Mouse (Mus musculus): ENCODE results near the gene Plch2. TPM values are rescaled to one million over a fixed set of nuclear protein-coding genes. Genes with fewer than 3 reads are reported as not detected.
A peak's percentile ranks its signal among the peaks of the same experiment; 100 is the strongest.

Gene Plch2
- polyA plus RNA-seq, 2 experiments = 0.04 to 0.09 TPM

DNA sequence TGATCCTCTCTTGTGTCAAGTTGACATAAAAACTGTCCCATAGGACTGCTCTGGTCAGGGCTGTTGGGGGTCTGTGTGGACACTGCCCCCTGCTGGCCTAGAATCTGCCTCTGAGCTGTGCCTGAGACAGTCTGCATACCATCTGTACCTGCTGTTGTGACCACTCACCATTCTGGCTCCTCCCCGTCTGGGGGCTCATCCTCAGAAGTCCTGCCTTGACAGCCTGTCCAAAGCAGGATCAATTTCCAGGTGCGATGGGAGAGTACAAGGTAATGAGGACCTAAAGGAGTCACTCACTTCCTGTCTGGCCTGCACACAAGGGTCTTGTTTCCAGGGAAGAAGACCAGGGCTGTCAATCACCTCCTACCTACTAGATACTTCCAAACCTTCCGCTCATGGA lies 38.0 kb upstream of the Plch2 start:
- Histone ChIP-seq H3K36me3 (replicated peaks; ENCODE audit: control insufficient read depth, insufficient read depth, low read depth) (no peaks in the 10 kb centered on the region), H3K27ac (no peak overlapping the region), H3K27me3 (ENCODE audit: control insufficient read depth, insufficient read depth, low read length) (no peaks in the 10 kb centered on the region), H3K4me2 (ENCODE audit: low read depth) (no peak overlapping the region), H3K9me3 (ENCODE audit: control insufficient read depth, low read length) (no peaks in the 10 kb centered on the region), H3K4me1 (replicated peaks; ENCODE audit: control insufficient read depth in 2 of 2, insufficient read depth in 2 of 2, low read length in 1 of 2) (no peaks in the 10 kb centered on the region), H3K9ac (replicated peaks) (no peak overlapping the region), H3K4me3 (ENCODE audit: insufficient read depth in 1 of 2, low read depth in 2 of 2, low read length in 2 of 2) (no peak overlapping the region)
- WGBS (ENCODE audit: insufficient replicate concordance) = 47% methylated on average over 3 of the region's 3 CpGs
- peak in 1 of 3 experiments; percentile 31 for DNase-seq (ENCODE audit: low read depth in 3 of 3, low spot score in 3 of 3)
- TF ChIP-seq CTCF (IDR thresholded peaks at IDR 0.05; ENCODE audit: low read depth) (peak; percentile 88), EP300 (IDR thresholded peaks at IDR 0.05; ENCODE audit: low read depth) (no peak)
- ATAC-seq (ENCODE audit: insufficient read depth) = peak; percentile 56

DNA sequence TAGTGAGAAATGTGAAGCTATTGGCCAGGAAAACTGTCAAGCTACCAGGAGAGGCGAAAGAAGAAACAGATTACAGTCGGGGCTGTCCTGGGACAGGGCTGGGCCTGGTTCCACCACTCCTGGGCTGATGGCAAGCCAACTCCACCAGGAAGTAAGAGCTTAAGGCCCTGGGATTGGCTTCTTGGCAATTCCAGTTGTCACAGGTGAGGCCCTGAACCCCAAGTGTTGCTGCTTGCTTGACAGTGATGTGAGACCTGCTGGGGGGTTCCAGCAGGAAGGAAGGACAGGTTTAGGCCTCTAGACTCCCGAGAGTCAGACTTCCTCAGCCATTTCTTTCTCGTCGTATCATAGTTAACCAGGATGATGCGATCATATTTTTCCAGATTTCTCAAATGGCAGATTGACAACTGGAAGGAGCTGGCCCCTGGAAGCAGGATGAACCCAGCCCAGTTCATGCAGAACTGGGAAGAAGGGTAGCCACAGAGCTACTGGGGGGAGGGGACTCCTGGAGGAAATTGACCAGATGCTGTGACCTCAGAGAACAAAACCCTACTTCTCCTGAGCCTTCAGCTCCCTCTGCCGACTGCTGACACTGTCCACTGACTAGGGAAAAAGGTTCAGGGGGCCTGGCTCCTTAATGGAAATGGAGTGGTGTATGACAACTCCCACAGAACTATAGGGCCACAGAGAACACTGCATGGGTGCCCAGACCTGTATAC lies 37.0 kb upstream of the Plch2 start:
- no peak for TF ChIP-seq EP300 (IDR thresholded peaks at IDR 0.05; ENCODE audit: low read depth)
- TF ChIP-seq CTCF (IDR thresholded peaks at IDR 0.05; ENCODE audit: low read depth) = no peak
- Histone ChIP-seq H3K27me3 (ENCODE audit: control insufficient read depth, insufficient read depth, low read length) (no peaks in the 10 kb centered on the region), H3K4me2 (ENCODE audit: low read depth) (no peak overlapping the region), H3K9me3 (ENCODE audit: control insufficient read depth, low read length) (no peaks in the 10 kb centered on the region), H3K4me3 (ENCODE audit: insufficient read depth in 1 of 2, low read depth in 2 of 2, low read length in 2 of 2) (no peak overlapping the region), H3K36me3 (replicated peaks; ENCODE audit: control insufficient read depth, insufficient read depth, low read depth) (no peaks in the 10 kb centered on the region), H3K4me1 (replicated peaks; ENCODE audit: control insufficient read depth in 2 of 2, insufficient read depth in 2 of 2, low read length in 1 of 2) (no peaks in the 10 kb centered on the region), H3K9ac (replicated peaks) (no peak overlapping the region), H3K27ac (no peak overlapping the region)
- DNase-seq (ENCODE audit: low read depth in 3 of 3, low spot score in 3 of 3) (no peak), ATAC-seq (ENCODE audit: insufficient read depth) (no peak)
- 53% methylated on average over 7 of the region's 7 CpGs for WGBS (ENCODE audit: insufficient replicate concordance)

DNA sequence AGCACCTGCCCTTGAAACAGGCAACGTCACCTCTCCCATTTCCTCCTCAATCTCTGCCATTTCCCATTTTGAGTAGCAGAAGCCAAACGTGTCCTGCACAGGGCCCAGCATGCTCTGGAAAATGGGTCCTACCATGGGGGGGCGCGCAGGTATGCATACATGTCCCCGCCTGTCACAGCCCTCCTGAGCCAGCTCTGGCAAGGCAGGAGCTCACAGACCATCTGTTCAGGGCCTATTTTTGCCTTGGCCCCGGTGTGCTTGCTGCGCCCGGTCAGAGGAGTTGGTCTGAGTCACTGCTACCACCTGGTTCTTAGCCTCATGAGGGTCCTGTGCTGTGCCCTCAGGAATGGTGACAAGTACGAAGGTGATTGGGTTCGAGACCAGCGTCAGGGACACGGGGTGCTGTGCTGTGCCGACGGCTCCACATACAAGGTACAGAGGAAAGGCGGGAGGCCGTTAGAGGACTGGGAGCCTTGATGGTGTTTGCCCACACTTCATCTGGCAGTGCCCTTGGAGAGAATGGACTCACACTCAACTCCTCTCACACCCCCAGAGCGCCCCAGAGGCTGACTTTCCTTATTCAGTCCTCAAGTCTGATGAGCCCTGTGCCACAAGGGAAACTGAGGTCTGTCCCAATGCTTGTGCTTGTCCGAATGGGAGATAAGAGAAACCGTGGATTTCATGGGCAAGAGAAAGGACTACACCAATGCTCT lies 36.3 kb upstream of the Plch2 start:
- 76% methylated on average over 19 of the region's 19 CpGs for WGBS (ENCODE audit: insufficient replicate concordance)
- H3K9ac ChIP-seq (replicated peaks) = no peak overlapping the region

DNA sequence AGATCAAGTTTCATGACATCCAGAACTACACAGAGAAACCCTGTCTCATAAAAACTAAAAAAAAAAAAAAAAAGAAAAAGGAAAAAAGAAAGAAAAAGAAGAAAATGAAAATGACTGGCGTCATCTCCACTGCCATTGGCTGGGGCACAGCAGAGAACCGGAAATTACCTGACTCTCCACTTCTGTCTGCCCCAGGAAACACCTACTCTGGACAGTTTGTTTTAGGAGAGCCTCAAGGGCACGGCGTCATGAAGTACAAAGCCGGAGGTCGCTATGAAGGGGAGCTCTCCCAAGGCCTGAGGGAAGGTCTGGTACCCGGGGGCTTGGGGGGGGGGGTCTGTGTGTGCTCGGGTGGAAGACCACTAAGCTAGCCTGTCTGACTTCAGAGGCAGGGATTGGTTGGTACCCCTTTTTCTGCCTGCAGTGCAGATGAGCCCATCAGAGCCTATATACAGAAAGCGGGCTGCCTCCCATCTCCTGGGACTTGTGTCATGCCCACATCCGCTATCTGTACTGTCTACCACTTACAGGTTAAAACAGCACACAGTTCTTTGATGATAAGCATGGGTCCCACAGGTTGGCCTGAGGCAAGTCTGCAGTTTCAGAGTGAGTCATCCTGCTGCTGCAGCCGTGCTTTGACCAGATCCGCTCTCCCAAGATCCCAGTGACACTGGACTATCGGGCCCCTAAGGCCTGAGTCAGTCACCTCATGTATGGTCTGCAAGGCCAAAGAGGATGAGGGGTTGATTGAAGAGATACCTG lies 34.3 kb upstream of the Plch2 start:
- no peak overlapping the region for H3K27ac ChIP-seq
- no peaks in the 10 kb centered on the region for H3K9me3 ChIP-seq (ENCODE audit: control insufficient read depth, low read length)
- TF ChIP-seq CTCF (IDR thresholded peaks at IDR 0.05; ENCODE audit: low read depth) (no peak), EP300 (IDR thresholded peaks at IDR 0.05; ENCODE audit: low read depth) (no peak)
- H3K27me3 ChIP-seq (ENCODE audit: control insufficient read depth, insufficient read depth, low read length) = no peaks in the 10 kb centered on the region
- H3K36me3 ChIP-seq (replicated peaks; ENCODE audit: control insufficient read depth, insufficient read depth, low read depth) = no peaks in the 10 kb centered on the region
- DNase-seq (ENCODE audit: low read depth in 3 of 3, low spot score in 3 of 3) (no peak), ATAC-seq (ENCODE audit: insufficient read depth) (no peak)
- H3K4me1 ChIP-seq (replicated peaks; ENCODE audit: control insufficient read depth in 2 of 2, insufficient read depth in 2 of 2, low read length in 1 of 2) = peaks cover 7 to 8% of the 10 kb centered on the region in 2 experiments
- 81% methylated on average over 13 of the region's 13 CpGs for WGBS (ENCODE audit: insufficient replicate concordance)
- no peak overlapping the region for H3K4me2 ChIP-seq (ENCODE audit: low read depth)
- H3K9ac ChIP-seq (replicated peaks) = no peak overlapping the region
- no peak overlapping the region for H3K4me3 ChIP-seq (ENCODE audit: insufficient read depth in 1 of 2, low read depth in 2 of 2, low read length in 2 of 2)

More for the DNA sequence above, 36.3 kb upstream of the Plch2 start:
- ATAC-seq (ENCODE audit: insufficient read depth) (no peak), DNase-seq (ENCODE audit: low read depth in 3 of 3, low spot score in 3 of 3) (no peak)
- no peaks in the 10 kb centered on the region for H3K4me1 ChIP-seq (replicated peaks; ENCODE audit: control insufficient read depth in 2 of 2, insufficient read depth in 2 of 2, low read length in 1 of 2)
- H3K27me3 ChIP-seq (ENCODE audit: control insufficient read depth, insufficient read depth, low read length) = no peaks in the 10 kb centered on the region
- H3K4me2 ChIP-seq (ENCODE audit: low read depth) = no peak overlapping the region
- H3K9me3 ChIP-seq (ENCODE audit: control insufficient read depth, low read length) = no peaks in the 10 kb centered on the region
- H3K4me3 ChIP-seq (ENCODE audit: insufficient read depth in 1 of 2, low read depth in 2 of 2, low read length in 2 of 2) = no peak overlapping the region
- no peaks in the 10 kb centered on the region for H3K36me3 ChIP-seq (replicated peaks; ENCODE audit: control insufficient read depth, insufficient read depth, low read depth)
- TF ChIP-seq CTCF (IDR thresholded peaks at IDR 0.05; ENCODE audit: low read depth) = no peak
- no peak for TF ChIP-seq EP300 (IDR thresholded peaks at IDR 0.05; ENCODE audit: low read depth)
- no peak overlapping the region for H3K27ac ChIP-seq

DNA sequence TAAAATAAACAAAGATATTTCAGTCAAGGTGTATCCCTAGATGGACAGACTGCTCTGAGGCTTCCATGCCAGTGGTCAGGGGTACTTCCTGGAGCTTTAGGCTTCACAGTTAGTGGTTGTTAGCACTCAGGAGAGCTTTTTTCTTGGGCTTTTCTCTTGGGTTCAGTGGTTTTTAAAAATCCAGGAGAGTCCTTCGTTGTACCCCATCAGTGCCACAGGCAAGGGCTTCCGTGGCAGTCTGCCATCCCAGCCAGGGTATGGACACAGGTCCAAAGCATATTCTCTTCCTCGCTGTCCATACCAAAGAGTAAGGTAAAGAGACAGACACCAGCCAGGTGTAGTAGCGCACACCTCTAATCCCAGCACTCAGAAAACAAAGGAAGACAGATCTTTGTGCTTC lies 33.6 kb upstream of the Plch2 start:
- Histone ChIP-seq H3K4me2 (ENCODE audit: low read depth) (no peak overlapping the region), H3K4me1 (replicated peaks; ENCODE audit: control insufficient read depth in 2 of 2, insufficient read depth in 2 of 2, low read length in 1 of 2) (peaks cover 9 to 10% of the 10 kb centered on the region in 2 experiments), H3K9ac (replicated peaks) (no peak overlapping the region), H3K36me3 (replicated peaks; ENCODE audit: control insufficient read depth, insufficient read depth, low read depth) (no peaks in the 10 kb centered on the region), H3K27me3 (ENCODE audit: control insufficient read depth, insufficient read depth, low read length) (no peaks in the 10 kb centered on the region), H3K27ac (no peak overlapping the region), H3K9me3 (ENCODE audit: control insufficient read depth, low read length) (no peaks in the 10 kb centered on the region), H3K4me3 (ENCODE audit: insufficient read depth in 1 of 2, low read depth in 2 of 2, low read length in 2 of 2) (no peak overlapping the region)
- 78% methylated on average over 4 of the region's 4 CpGs for WGBS (ENCODE audit: insufficient replicate concordance)
- ATAC-seq (ENCODE audit: insufficient read depth) = no peak
- no peak for TF ChIP-seq CTCF (IDR thresholded peaks at IDR 0.05; ENCODE audit: low read depth)
- TF ChIP-seq EP300 (IDR thresholded peaks at IDR 0.05; ENCODE audit: low read depth) = no peak
- no peak for DNase-seq (ENCODE audit: low read depth in 3 of 3, low spot score in 3 of 3)

Measured in liver, embryonic 14.5 days (tissue).